Mouse (Mus musculus) cortical plate, adult 2 months (tissue): ENCODE measurements around the gene Anapc1.

ENCODE experiments used
- CTCF ChIP-seq: fragments of 200-500 bp; IDR thresholded peaks from 2 replicates; pipeline ENCODE4 v1.5.1; 2011; ENCODE audit warnings: mild to moderate bottlenecking, control low read depth, low read length; ENCODE audit not compliant: insufficient read depth; ENCODE audit errors: extremely low read depth
- POLR2A ChIP-seq: fragments of 200-500 bp; IDR thresholded peaks from 2 replicates; pipeline ENCODE4 v1.6.1; 2011; ENCODE audit warnings: mild to moderate bottlenecking, low read length, control low read depth; ENCODE audit not compliant: insufficient read depth; ENCODE audit errors: extremely low read depth

- TF ChIP-seq CTCF: no peak
- no peak for TF ChIP-seq POLR2A
Observed at GRCm38 (mm10) chr2:128566304-128567147, 120.7 kb downstream of the Anapc1 start.
